Mouse (Mus musculus): Measurements from ENCODE around the gene Pacrg.

Gene Pacrg

DNA sequence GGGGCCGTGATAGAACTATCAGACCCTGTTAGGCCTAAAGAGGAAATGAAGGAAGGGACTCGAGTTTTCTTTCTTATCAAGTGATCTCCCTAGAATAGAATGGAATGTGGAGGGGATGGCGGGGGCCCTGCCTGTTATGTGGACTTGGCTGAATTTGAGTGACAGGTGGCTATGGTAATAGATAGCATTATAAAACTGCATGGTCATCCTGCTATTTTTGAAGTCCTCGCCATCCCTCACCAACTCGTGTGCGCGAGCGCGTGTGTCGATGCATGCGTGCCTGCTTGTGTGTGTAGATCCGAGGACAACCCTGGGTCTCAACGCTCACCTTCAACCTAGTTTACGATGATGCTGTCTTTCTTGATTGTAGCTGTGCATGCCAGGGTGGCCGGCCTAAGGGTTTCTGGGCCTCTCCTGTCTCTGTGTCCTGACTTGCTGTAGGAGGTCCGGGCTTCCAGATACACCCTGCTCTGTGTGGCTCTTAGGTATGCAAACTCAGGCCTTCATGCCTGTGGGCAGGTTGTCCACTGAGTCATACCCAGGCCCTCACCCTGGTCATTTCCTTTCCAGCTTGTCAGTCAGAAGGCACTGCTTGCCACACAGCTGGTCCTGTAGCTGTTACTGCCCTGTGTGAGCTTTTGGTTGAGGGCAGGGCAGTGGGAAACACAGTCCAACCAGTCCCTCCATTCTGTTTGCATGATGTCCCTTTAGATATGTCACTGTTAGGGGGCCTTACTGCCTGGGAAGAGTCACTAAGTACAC, 287.6 kb downstream of the Pacrg start:
- DNase-seq (ENCODE audit: extremely low spot score, low read depth, low spot score) = no peak

DNA sequence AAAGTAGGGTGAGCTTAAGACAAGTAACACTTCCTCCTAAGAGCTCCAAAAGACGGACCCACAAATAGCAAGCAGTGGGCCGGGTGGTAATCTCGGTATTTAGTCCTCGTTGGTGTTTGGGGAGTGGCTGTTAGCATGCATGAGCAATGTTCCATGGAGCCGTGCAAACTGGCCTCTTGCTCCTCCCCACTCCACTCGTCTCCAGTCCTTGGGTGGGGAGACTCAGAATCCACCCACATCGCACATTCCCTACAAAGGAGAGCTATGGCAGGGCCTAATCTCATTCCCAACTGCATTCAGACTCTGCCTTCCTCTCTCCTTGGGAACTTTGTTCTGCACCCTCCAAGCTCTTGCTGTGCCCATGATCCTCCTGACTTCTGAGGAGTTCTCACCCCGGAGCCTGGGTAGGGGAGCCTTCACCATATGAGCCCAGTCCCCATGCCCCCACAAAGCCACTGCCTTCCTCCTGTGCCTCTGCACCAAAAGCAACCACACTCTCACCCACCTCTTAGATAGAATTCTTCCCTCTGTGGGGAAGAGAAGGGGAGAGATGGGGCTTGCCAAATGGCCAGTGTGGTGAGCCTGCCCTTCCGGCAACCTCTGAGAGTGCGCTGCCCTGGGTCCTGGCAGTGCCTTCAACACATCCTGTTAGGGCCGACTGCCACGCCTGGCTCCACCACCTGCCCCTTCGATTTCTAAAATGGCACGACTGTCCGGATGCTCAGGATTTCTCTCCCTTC, 289.2 kb downstream of the Pacrg start:
- DNase-seq (ENCODE audit: extremely low spot score, low read depth, low spot score) = no peak

DNA sequence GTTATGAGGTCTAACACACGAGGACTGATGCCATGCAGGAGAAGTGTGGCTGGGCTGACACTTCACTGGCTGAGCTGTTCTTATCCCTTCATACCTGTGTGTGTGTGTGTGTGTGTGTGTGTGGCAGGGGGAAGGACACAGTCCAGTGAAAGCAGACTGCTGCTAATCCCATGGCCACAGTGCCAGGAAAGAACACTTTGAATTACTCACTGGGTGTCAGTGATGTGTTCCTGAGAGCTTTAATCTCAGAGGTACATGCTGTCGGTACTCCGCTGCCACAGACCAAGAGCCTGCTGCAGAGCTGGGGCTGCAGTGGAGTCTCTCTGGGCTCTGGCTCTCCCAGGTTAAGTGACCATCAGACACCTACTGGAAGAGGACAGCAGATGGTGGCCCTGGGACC, 290.3 kb downstream of the Pacrg start:
- no peak for DNase-seq (ENCODE audit: extremely low spot score, low read depth, low spot score)

DNA sequence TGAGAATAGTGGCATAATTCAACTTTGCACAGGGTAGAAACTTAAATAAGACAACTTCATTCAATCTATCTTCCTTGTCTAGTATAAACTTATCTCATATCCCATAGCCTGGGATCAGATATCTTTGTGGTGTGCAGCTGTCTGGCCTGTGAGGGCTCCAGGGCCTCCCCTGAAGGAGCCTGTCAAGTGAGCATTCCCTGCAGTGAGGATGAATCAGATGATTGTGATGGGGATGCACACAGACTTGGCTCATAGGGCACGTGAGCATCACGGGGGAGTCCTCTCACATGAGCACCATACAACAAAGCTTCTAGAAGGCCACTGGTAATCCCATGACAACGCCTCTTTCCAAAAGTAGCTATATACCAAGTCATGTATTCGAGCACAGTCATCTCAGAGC, 291.1 kb downstream of the Pacrg start:
- no peak for DNase-seq (ENCODE audit: extremely low spot score, low read depth, low spot score)

GRCm38 (mm10) chr17:10540772-10541171, 299.3 kb downstream of the Pacrg start:
- no peak for DNase-seq (ENCODE audit: extremely low spot score, low read depth, low spot score)

- no peak for DNase-seq (ENCODE audit: extremely low spot score, low read depth, low spot score)
Observed at GRCm38 (mm10) chr17:10534206-10534605, 305.9 kb downstream of the Pacrg start.

DNA sequence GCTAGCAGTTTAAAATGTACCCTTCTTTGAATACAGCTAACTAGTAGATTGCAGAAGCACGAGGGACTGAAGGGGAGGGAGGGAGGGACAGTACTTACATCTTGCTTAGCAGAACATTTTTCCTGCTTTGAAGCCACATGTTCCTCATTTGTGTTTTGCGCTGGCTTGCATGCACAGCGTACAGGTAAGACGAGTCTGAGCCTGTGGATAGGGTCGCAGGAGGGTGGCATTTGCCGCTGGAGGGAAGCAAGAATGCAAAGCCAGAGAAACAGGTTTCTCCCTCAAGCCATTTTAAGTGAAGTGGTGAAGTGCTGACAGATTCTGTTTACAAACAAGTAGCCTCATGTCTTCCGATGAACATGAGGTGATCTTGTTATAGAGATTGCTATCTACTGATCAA, 306.6 kb downstream of the Pacrg start:
- DNase-seq (ENCODE audit: extremely low spot score, low read depth, low spot score) = no peak

GRCm38 (mm10) chr17:10531024-10531423, 309.1 kb downstream of the Pacrg start:
- DNase-seq (ENCODE audit: extremely low spot score, low read depth, low spot score) = no peak

DNA sequence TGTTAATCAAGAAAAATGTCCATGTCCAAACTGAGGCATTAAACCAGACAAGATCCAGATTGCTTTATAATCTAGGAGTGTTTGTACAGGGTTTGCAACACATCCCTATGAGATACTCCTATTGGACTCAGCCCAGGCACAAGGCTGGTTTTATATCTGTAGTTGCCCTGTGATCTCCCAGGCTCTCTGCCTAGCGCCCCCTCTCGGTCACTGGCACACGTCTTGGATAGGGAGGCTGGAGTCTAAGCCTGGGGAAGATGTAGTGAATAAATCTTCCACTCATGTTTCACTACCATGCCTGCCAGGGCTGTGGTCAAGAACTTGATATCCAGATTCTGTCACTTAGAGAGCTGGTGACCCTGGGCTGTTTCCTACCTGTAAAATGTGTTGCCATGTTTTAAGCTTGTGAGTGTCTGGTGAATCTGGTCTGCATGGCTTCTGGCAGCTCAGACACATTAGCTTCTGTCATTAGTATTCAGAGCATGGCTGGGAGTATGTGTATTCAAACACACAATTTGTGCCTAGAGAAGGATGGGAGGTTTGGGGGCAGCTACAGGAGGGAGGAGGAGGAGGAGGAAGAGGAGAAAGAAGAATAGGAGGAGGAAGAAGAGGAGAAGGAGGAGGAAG, 310.7 kb downstream of the Pacrg start:
- no peak for DNase-seq (ENCODE audit: extremely low spot score, low read depth, low spot score)

GRCm38 (mm10) chr17:10521282-10521681, 318.8 kb downstream of the Pacrg start:
- no peak for DNase-seq (ENCODE audit: extremely low spot score, low read depth, low spot score)

- no peak for DNase-seq (ENCODE audit: extremely low spot score, low read depth, low spot score)
Observed at GRCm38 (mm10) chr17:10519506-10520155, 320.5 kb downstream of the Pacrg start.

DNA sequence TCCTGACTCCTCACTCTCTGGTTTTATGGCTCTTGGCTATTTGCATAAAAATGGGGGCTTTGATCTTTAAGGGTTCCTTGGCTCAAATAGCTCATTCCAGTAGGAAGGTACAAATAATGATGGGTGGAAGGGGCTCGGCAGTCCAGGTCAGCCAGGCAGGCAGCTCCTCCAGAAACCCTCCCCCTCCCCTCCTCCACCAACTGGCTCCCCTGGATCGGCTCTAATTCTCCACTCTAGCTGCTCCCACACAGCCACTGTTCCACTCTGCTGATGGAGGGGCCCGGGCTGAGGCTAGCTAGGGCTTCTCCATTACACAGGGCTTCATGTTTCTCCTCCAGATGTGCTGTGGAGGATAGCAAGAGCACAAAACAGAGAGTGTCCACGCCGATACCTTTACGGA, 325.3 kb downstream of the Pacrg start:
- DNase-seq (ENCODE audit: extremely low spot score, low read depth, low spot score) = no peak

- DNase-seq (ENCODE audit: extremely low spot score, low read depth, low spot score) = no peak
Observed at GRCm38 (mm10) chr17:10510913-10511759, 329.0 kb downstream of the Pacrg start.

GRCm38 (mm10) chr17:10510467-10510866, 329.6 kb downstream of the Pacrg start:
- DNase-seq (ENCODE audit: extremely low spot score, low read depth, low spot score) = no peak

DNA sequence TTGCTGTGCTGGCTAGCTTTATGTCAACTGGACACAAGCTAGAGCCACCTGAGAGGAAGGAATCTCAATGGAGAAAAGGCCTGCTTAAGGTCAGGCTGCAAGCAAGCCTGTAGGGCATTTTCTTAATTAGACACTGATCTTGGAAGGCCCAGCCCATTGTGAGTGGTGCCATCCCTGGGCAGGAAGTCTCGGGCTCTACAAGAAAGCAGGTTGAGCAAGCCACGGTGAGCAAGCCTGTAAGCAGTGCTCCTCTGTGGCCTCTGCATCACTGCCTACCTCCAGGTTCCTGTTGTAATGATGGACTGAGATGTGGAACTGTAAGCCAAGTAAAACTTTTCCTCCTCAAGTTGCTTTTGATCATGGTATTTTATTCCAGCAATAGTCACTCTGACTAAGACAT, 332.0 kb downstream of the Pacrg start:
- DNase-seq (ENCODE audit: extremely low spot score, low read depth, low spot score) = no peak

- DNase-seq (ENCODE audit: extremely low spot score, low read depth, low spot score) = no peak
Observed at GRCm38 (mm10) chr17:10507466-10507865, 332.6 kb downstream of the Pacrg start.

DNA sequence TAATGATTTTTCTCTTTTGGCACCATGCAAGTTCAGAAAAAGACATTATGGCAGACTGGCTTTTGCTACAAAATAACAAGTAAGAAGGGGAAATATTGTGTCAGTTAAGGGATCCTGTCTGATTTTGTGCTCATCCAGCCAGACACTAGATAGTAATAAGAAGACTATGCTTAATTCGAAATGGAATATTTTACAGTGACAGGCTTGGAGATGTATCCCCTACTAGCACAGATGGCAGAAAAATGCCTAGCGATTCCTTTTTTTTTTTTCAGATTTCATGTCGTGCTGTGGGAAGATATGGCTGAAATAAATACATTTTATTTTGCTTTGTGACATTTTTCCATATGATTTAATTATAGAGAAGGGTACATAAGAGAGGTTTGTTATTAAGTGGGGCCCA, 333.2 kb downstream of the Pacrg start:
- DNase-seq (ENCODE audit: extremely low spot score, low read depth, low spot score) = no peak

- DNase-seq (ENCODE audit: extremely low spot score, low read depth, low spot score) = no peak
Observed at GRCm38 (mm10) chr17:10501439-10501838, 338.7 kb downstream of the Pacrg start.

DNA sequence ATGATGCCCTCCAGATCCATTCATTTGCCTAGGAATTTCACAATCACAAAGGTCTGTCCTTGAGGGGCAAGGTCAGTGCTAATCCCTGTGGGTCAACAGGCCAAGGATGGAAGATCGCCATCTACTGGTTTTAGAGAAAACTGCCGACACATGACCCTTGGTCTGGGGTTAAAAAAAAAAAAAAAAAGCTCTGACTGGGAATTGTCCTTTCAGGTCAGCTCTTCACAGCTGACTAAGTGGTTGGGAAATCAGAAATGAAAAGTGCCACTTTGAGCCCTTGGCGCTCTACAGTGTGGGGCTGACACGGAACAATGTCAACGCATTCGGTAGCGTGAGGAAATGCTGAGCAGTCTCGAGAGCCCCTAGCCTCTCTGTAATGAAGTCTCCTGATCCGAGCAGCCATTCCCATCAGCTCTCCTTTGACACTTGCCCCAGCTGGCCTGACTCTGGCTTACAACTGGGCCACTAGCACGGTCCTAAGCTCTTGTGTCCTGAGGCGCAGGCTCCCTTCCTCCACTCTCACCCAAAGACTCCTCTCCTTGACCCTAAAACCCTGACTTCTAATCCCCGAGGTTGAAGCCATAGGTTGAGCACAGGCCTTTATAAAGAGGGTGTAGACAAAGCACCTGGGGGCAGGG, 339.2 kb downstream of the Pacrg start:
- no peak for DNase-seq (ENCODE audit: extremely low spot score, low read depth, low spot score)
